In the genomic region with DNA sequence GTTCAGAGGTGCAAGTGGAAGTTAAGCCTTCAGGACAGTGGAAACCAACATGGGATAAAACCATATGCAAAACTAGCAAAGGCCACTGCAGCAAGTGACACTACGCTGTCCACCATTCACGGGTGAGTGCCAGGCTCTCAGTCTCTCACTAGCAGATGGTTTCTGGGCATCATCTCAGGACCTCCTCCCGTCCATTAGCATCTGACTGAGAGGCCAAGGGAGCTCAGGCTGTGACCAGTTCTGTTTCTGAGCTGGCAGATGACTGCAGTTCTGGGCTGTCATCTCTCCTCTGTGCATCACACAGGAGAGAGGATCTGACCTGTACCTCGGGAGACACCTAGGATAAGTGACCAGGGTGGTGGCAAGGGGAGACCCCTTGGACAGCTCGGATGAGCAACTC, we compare ENCODE assay signal across 20 mouse cellular contexts.
DNase-seq lines count a peak whose midpoint lies in the region; ATAC-seq and TF ChIP-seq lines count a peak whose summit lies in the region.
"Had no signal": no experiment of that assay in that cellular context is flagged by ENCODE, and none has a peak within 500 bp of the region (broad histone marks: within the 10 kb centered on the region; RNA-seq: fewer than 3 reads in every experiment).

No protein-coding gene starts in this region.

- H3K4me2 ChIP-seq in kidney, embryonic 14.5 days (replicated peaks; ENCODE audit: low read depth, low read length), result no peak overlapping the region
- H3K4me2 ChIP-seq in lung, postnatal 0 days (replicated peaks; ENCODE audit: low read depth, low read length), result no peak overlapping the region
- H3K4me2 ChIP-seq: forebrain, embryonic 13.5 days; heart, embryonic 13.5 days; hindbrain, embryonic 13.5 days; intestine, embryonic 15.5 days had no signal

- 10% methylated on average over 5 of the region's 5 CpGs for WGBS in cerebellum, adult 2 months
- 73% methylated on average over 5 of the region's 5 CpGs for WGBS in kidney, embryonic 14.5 days
- 73% methylated on average over 5 of the region's 5 CpGs for WGBS in lung, postnatal 0 days

- no peak for DNase-seq in cerebellum, postnatal 4 days (ENCODE audit: low spot score in 2 of 2)
- peak; percentile 48 for DNase-seq in brain, adult 2 months (ENCODE audit: low read depth, low spot score)
- peak; percentile 67 to 83 for DNase-seq in cerebellum, adult 2 months
- peak; percentile 65 to 80 for DNase-seq in cerebellum, postnatal 10 days
- DNase-seq in spleen, postnatal 4 days (ENCODE audit: low spot score in 2 of 2), result no peak
- DNase-seq in lung, postnatal 0 days (ENCODE audit: low spot score), result no peak
- DNase-seq: adrenal gland, postnatal 14 days; gastrocnemius, adult 2 months; gastrocnemius, postnatal 25 days; heart, postnatal 36 days; kidney, adult 18-20 months had no signal

- TF ChIP-seq CTCF in cerebellum, adult 2 months (IDR thresholded peaks at IDR 0.05; ENCODE audit: borderline replicate concordance, insufficient read depth, low read depth, low read length), result no peak
- TF ChIP-seq CTCF in lung, postnatal 0 days (IDR thresholded peaks at IDR 0.05), result no peak

- no peaks in the 10 kb centered on the region for H3K9me3 ChIP-seq in kidney, embryonic 14.5 days (ENCODE audit: control insufficient read depth, low read length)
- H3K9me3 ChIP-seq in lung, postnatal 0 days (ENCODE audit: low read length), result no peaks in the 10 kb centered on the region
- H3K9me3 ChIP-seq: embryonic facial prominence, embryonic 10.5 days; forebrain, embryonic 13.5 days; heart, embryonic 13.5 days; hindbrain, embryonic 13.5 days; intestine, embryonic 15.5 days had no signal

- H3K36me3 ChIP-seq in kidney, embryonic 14.5 days (ENCODE audit: control insufficient read depth, insufficient read depth, low read length), result no peaks in the 10 kb centered on the region
- H3K36me3 ChIP-seq in lung, postnatal 0 days (ENCODE audit: insufficient read depth, low read length), result no peaks in the 10 kb centered on the region
- H3K36me3 ChIP-seq: embryonic facial prominence, embryonic 10.5 days; heart, embryonic 13.5 days; hindbrain, embryonic 13.5 days; intestine, embryonic 15.5 days had no signal

- ATAC-seq in cerebellum, adult (ENCODE audit: insufficient number of reproducible peaks, low FRiP score, low TSS enrichment), result peak; percentile 52; the same call in 1 of the 2 replicates
- ATAC-seq in kidney, embryonic 14.5 days (ENCODE audit: low FRiP score, low TSS enrichment), result no peak
- no peak for ATAC-seq in lung, postnatal 0 days
- ATAC-seq: activated CD4-positive, CD25-positive, alpha-beta regulatory T cell, adult 4 months; forebrain, embryonic 13.5 days; intestine, embryonic 15.5 days; Patski had no signal

- no peak for TF ChIP-seq POLR2A in cerebellum, adult 2 months (IDR thresholded peaks at IDR 0.05; ENCODE audit: borderline replicate concordance, insufficient read depth, low read length)

- H3K27me3 ChIP-seq in cerebellum, adult 2 months (ENCODE audit: control insufficient read depth, insufficient read depth, low read length), result no peaks in the 10 kb centered on the region
- no peaks in the 10 kb centered on the region for H3K27me3 ChIP-seq in kidney, embryonic 14.5 days (ENCODE audit: control insufficient read depth, insufficient read depth, low read length)
- H3K27me3 ChIP-seq in lung, postnatal 0 days (replicated peaks; ENCODE audit: insufficient read depth, low read length), result no peaks in the 10 kb centered on the region
- H3K27me3 ChIP-seq: forebrain, embryonic 13.5 days; hindbrain, embryonic 13.5 days; intestine, embryonic 15.5 days had no signal

- H3K9ac ChIP-seq in kidney, embryonic 14.5 days (ENCODE audit: low read depth, low read length), result no peak overlapping the region
- H3K9ac ChIP-seq in lung, postnatal 0 days (replicated peaks; ENCODE audit: low read depth), result no peak overlapping the region
- H3K9ac ChIP-seq: forebrain, embryonic 13.5 days; heart, embryonic 13.5 days; hindbrain, embryonic 13.5 days; intestine, embryonic 15.5 days had no signal

- no peak for TF ChIP-seq EP300 in lung, postnatal 0 days (IDR thresholded peaks at IDR 0.05)

- peaks cover 15% of the 10 kb centered on the region for H3K4me1 ChIP-seq in cerebellum, adult 2 months (ENCODE audit: control insufficient read depth, insufficient read depth, low read length)
- no peaks in the 10 kb centered on the region for H3K4me1 ChIP-seq in kidney, embryonic 14.5 days (ENCODE audit: control insufficient read depth, insufficient read depth, low read length)
- no peaks in the 10 kb centered on the region for H3K4me1 ChIP-seq in lung, postnatal 0 days (ENCODE audit: insufficient read depth, low read depth, low read length)
- H3K4me1 ChIP-seq: forebrain, embryonic 13.5 days; intestine, embryonic 15.5 days had no signal

- no peak overlapping the region for H3K27ac ChIP-seq in cerebellum, adult 2 months (ENCODE audit: insufficient read depth, low read length)
- H3K27ac ChIP-seq in kidney, embryonic 14.5 days (ENCODE audit: low read depth, low read length), result no peak overlapping the region
- no peak overlapping the region for H3K27ac ChIP-seq in lung, postnatal 0 days (ENCODE audit: low read length)
- H3K27ac ChIP-seq: embryonic facial prominence, embryonic 10.5 days; forebrain, embryonic 13.5 days; gastrocnemius, adult 2 months; heart, embryonic 13.5 days; hindbrain, embryonic 13.5 days; intestine, embryonic 15.5 days had no signal

- H3K4me3 ChIP-seq in cerebellum, adult 2 months (replicated peaks; ENCODE audit: insufficient read depth, low read depth, low read length), result no peak overlapping the region
- H3K4me3 ChIP-seq in kidney, embryonic 14.5 days (ENCODE audit: low read length), result no peak overlapping the region
- H3K4me3 ChIP-seq in lung, postnatal 0 days (ENCODE audit: low read depth, low read length), result no peak overlapping the region
- H3K4me3 ChIP-seq: embryonic facial prominence, embryonic 10.5 days; forebrain, embryonic 13.5 days; gastrocnemius, adult 2 months; heart, embryonic 13.5 days; hindbrain, embryonic 13.5 days; intestine, embryonic 15.5 days had no signal

Comparison
In these comparisons a context has a peak if more than half of its experiments do, and no peak if none do; other contexts are left out.
1. DNase-seq: peak in brain, adult 2 months (single experiment), cerebellum, adult 2 months (2 of 2) and cerebellum, postnatal 10 days (2 of 2); none in cerebellum, postnatal 4 days (0 of 2), spleen, postnatal 4 days (0 of 2) and lung, postnatal 0 days (single experiment).